Mouse (Mus musculus) bone marrow, adult 2 months (tissue): ENCODE measurements at regions not wholly inside any gene's neighbourhood (a gene's known extent, or its start where the extent isn't known, plus 50 kb on each side); places are given as distances from the start of the nearest gene placed in this dataset.

ENCODE experiments used
- CTCF ChIP-seq: fragments of 200-500 bp; IDR thresholded peaks from 2 replicates; pipeline ENCODE4 v1.5.1; 2011; ENCODE audit warnings: low read length, control low read depth; ENCODE audit not compliant: control insufficient read depth, insufficient read depth
- POLR2A ChIP-seq: fragments of 200-500 bp; IDR thresholded peaks from 2 replicates; pipeline ENCODE4 v1.6.1; 2011; ENCODE audit warnings: low read depth, mild to moderate bottlenecking, control low read depth, low read length, borderline replicate concordance; ENCODE audit not compliant: control insufficient read depth

GRCm38 (mm10) chr2:148503143-148503854, 59.9 kb upstream of the Cd93 start:
- TF ChIP-seq CTCF: no peak
- TF ChIP-seq POLR2A: no peak
